Mouse (Mus musculus) adrenal gland, adult (tissue): ENCODE results near the gene Mrps36.
"Not testable (repeated sequence)": the region's sequence is repeated elsewhere in the genome, so short reads cannot be mapped to it uniquely, and the experiment has no call there.

Experiments used
- DNase-seq, 2 experiments: peaks; one replicate each; pipeline ENCODE4 v3.0.0; 2022 to 2023; ENCODE audit warnings: low spot score in 1 of 2; ENCODE audit not compliant: inconsistent age in 2 of 2

The Mrps36 gene

DNA sequence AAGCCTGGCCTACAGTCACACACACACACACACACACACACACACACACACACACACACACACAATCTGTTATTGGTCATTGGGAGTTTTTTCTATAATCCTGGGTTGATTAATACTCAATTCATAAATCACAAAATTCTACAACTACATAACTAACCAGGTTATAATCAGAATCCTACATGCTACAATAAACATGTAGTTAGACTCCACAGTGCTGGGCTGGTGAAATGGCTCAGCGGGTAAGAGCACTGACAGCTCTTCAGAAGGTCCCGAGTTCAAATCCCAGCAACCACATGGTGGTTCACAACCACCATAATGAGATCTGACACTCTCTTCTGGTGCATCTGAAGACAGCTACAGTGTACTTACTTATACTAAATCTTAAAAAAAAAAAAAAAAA lies 11.7 kb downstream of the Mrps36 start:
- DNase-seq: no peak

DNA sequence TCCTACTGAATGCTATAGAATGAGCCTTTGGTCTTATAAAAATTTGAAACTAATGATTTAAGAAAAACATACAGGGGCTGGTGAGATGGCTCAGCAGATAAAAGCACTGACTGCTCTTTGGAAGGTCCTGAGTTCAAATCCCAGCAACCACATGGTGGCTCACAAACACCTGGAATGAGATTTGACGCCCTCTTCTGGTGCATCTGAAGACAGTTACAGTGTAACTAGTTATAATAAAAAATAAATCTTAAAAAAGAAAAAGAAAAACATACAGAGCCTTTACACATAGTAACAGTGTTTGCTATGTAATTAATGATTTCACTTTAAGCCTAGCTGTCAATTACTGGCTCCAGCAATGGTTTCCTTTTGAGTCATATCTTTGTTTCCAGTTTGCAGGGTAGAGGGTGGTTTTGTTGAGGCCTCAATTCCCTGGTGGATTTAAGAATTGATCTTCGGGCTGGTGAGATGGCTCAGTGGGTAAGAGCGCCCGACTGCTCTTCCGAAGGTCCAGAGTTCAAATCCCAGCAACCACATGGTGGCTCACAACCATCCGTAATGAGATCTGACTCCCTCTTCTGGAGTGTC lies 12.9 kb downstream of the Mrps36 start:
- peak in 1 of 2 experiments; percentile 42 for DNase-seq

DNA sequence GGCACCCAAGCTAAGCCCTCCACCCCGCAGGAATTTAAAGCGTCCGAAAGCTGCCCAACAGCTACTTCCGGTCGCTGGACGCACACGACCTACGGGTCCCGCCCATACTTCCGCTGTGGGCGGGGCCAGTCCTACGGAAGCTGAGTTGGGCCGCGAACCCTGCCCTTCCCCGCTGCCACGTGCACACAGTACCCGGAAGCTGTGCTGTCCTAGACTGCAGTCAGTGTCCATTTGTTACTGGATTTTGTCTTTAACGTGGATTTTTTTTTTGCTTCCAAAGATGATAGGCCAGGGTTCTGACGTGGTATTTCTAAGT lies 13.6 kb downstream of the Mrps36 start, which contains the start of gene Cdk7:
Gene Cdk7, minus strand, starts transcription at position 79 of the 316 bp plus-strand sequence.
- peak; percentile 94 to 97 for DNase-seq

DNA sequence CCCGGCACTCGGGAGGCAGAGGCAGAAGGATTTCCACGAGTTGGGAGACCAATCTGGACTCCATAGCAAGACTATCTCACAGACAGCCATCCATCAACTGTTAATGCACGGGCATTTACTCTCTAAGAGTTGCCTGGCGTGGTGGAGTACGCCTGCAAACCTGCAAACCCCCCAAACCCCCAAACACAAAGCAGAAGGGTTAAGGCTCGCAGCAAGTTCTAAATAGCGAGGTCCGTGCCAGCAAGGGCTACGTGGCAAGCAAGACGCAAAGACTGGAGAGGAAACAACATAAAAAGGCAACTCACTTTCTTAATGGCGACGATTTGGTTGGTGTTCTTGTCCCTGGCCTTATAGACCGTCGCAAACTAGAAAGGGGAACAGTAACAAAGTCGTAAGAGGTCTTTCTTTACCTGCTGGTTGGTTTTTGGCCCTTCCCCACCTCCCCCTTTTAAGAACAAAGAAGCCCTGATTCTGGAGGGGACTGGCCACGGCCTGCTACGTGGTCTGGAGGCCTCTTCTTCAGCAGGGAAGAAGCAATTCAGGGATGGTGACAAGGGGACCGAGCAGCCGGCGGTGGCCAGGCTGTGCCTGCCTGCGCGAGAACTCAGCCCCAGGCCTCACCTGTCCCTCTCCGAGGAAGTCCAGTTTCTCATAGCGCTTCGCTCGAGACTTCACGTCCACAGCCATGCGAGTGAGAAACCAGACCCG lies 14.2 kb downstream of the Mrps36 start:
- DNase-seq: peak; percentile 19 to 67

DNA sequence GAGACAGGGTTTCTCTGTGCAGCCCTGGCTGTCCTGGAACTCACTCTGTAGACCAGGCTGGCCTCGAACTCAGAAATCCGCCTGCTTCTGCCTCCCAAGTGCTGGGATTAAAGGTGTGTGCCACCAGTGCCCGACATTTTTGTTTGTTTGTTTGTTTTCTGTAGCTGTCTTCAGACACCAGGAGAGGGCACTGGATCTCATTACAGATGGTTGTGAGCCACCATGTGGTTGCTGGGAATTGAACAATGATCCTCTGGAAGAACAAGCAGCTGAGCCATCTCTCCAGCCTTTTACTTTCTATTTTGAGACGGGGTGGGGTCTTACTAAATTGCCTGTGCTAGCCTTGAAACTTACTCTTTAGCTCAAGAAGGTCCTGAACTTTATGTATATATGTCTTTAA lies 15.9 kb downstream of the Mrps36 start:
- not testable (repeated sequence) for DNase-seq

DNA sequence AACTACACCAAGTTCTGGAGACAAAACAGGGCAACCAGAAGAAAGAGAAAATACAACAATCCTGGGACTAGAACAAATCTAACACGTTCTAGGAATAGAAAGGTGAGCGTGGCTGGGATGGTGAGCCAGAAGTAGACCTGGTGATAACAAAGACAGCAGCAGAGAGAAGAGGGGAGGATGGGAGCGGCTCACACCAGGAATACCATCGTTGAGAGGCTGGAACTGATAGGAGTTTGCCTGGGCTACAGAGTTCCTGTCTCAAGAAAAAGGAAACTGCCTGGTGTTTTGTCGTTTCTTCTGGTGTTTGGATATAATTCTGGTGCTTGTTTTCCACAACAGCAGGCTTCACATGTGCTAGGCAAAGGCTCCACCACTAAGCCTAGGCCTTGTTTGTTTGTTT lies 16.4 kb downstream of the Mrps36 start:
- no peak for DNase-seq

DNA sequence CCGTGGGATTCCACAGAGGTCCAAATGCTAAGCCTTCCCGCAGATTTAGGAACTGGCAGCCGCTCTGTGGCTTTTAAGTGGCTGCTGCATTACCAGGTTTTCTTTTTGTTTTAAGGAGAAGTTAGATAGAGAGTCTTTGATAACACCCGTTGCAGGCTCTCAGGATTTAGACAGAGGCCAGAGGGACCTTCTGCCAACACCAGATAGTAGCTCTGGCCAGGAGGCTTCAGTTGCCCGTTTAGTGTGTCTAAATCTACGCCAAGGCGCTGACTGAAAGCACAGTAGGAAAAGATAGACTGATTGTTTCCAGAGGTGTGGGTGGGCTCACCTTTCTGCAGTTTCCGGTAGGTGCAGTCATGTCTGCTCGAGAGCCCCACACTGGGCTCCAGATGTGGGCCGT lies 19.3 kb downstream of the Mrps36 start:
- no peak for DNase-seq

DNA sequence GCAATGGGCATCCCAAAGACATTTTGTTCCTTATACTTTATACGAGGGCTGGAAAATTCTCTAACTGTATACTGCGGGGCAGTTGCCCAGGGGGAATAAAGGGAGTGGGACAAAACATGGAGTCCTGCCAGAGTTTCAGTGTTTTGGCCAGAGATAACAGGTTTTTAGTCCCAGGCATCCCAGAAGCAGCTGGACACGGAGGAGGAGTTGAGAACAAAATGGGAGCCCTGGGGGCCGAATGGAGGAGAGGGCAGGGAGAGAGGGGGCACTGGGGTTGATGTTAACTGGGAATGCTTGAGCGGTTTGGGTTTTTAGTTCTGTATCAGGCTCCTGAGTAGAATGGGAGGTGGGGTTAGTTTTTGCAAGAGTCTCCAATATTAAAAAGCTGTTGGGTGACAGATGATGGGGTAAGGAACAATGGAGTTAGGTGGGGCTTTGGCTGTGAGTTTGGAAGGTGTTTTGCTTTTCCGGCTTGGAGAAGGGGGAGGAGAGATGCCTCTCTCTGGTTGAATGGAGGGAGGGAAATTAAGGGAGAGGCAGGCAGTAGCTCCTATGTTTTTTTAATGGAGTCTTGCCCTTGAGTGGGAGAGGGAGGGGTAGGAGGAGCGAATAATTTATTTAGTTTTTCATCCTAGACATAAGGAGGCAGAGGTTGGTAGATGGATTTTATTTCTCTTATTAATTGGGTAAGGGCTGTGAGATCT lies 20.3 kb downstream of the Mrps36 start:
- DNase-seq: no peak

DNA sequence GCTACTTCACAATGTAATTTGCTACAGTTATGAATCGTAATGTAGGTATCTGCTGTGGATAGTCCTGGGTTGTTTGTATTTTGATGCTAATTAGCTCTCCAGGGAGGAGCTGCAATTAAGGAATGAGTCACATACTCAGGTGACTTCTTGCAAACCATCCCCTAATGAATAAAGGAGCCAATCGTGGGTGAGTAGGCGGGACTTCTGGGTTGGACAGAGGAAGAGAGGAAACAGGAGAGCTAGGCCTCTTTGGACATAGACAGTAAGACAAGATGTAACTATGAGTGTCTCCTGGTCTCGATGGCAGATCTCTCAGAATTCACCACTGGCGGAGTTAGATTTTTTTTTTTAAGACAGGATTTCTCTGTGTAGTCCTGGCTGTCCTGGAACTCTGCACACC lies 22.8 kb downstream of the Mrps36 start:
- no peak for DNase-seq

DNA sequence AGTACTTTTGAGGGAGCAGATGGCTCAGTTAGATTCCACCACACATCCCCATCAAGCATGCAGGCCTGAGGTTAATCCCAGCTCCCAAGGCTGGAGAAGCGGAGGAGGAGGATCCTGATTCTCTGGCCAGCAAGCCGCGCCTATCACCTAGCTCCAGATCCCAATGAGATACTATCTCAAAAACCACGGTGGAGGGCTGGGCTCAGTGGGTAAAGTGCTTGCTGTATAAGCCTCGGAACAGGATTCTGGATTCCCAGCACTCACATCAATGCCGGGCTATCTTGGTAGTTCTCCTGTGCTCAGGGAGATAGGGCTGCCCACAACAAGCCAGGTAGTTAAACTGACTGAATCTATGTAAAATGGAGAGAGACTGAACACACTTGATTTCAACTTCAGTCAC lies 29.0 kb downstream of the Mrps36 start:
- DNase-seq: no peak

DNA sequence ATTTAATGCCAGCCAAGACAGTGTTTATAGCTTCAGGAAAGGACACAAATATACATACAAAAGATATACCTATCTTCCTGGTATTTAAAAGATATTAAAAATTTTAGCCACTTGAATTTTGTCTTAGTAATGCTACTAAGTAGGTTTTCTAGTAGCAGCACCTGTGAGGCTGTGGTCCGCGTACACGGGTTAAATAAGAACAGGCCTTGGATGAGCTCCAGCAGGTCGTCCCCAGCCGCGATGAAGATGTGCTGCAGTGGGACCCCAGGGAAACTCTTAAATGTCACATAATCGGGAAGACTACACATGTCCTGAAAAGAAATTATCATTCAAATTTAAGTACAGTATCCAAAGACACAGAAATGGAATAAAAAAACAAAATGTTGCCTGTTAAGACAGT lies 38.3 kb downstream of the Mrps36 start:
- DNase-seq: no peak

DNA sequence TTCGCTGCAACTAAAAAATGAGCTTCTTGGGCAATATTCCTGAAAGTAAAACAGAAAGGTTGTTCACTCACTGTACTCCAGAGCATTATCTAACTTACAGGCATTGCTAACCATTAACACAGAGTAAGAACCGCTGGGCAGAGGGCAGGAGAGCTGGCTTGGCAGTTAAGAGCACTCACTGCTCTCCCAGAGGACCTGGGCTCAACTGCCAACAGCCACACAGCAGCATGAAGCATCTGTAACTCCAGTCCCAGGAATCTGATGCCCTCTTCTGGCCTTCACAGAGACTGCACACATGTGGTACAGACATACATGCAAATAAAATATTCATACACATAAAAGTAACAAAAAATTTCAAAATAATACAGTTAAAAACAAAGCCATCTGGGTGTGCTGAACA lies 41.0 kb downstream of the Mrps36 start:
- no peak for DNase-seq

DNA sequence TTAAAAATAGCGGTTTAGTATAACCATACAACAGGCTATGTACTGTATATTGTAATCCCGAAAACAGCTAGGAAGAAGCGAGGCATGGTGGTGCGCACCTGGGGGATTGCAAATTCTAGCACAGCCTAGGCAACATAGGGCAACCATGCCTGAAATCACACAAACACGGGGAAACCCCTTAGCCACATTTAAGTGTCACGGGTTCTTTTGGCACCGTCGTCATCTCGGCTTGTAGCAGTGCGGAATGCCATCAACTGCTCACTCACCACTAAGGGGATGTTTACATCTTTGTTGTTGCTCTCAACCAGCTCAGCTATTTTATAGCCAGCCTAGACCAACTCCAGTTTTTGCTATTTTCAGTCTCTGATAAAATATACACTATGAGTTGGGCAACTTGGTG lies 45.6 kb downstream of the Mrps36 start:
- no peak for DNase-seq

DNA sequence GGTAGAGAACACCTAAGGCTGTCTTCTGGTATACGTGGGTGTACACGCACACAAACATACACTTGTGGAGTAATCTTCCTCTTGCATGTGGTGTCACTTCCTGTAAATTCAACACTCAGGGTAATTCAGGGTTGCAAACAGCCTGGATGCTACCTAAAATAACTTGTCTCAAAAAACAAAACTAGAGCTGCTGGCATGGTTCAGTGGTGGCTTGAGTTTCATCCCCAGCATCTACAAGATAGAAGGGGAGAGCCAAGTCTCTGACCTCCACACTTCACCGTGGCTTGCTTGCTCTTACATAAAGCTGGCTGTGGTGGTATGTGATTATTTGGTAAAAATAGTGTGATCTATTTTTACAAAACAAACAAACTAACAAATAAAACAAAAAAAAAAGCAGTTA lies 46.9 kb downstream of the Mrps36 start:
- no peak for DNase-seq

DNA sequence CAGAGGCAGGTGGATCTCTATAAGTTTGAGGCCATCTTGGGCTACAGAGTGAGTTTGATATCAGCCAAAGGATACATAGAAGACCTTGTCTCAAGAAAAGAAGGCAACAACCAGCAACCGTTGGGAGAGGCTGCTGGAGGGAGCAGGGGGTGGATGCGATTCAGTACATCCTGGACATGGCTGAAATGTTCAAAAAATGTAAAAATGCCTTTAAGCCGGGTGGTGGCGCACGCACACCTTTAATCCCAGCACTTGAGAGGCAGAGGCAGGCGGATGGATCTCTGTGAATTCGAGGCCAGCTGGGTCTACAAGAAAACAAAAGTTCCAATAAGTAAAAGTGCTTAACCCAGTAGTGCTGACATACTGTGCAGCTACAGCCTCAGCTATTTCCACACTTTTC lies 56.9 kb downstream of the Mrps36 start:
- no peak for DNase-seq
